ENCODE assay signal across 27 mouse cellular contexts in genomic region chr13:94370521-94370920, GRCm38 (mm10). TPM values are rescaled to one million over a fixed set of nuclear protein-coding genes. Genes with fewer than 3 reads are reported as not detected.
DNase-seq lines count a peak whose midpoint lies in the region; ATAC-seq lines count a peak whose summit lies in the region.
"Had no signal": no experiment of that assay in that cellular context is flagged by ENCODE, and none has a peak within 500 bp of the region (broad histone marks: within the 10 kb centered on the region; RNA-seq: fewer than 3 reads in every experiment).

No protein-coding gene starts in this region.

- H3K4me3 ChIP-seq in kidney, embryonic 15.5 days (replicated peaks), result no peak overlapping the region
- H3K4me3 ChIP-seq in kidney, embryonic 14.5 days (ENCODE audit: low read length), result no peak overlapping the region
- H3K4me3 ChIP-seq: forebrain, embryonic 10.5 days; forebrain, embryonic 13.5 days; heart, embryonic 12.5 days; heart, embryonic 15.5 days; hindbrain, embryonic 10.5 days; hindbrain, embryonic 13.5 days had no signal

- H3K9ac ChIP-seq in kidney, embryonic 15.5 days, result no peak overlapping the region
- H3K9ac ChIP-seq in kidney, embryonic 14.5 days (ENCODE audit: low read depth, low read length), result no peak overlapping the region
- H3K9ac ChIP-seq: forebrain, embryonic 13.5 days; heart, embryonic 12.5 days; heart, embryonic 15.5 days; hindbrain, embryonic 13.5 days had no signal

- no peak overlapping the region for H3K27ac ChIP-seq in kidney, embryonic 15.5 days
- no peak overlapping the region for H3K27ac ChIP-seq in kidney, embryonic 14.5 days (ENCODE audit: low read depth, low read length)
- H3K27ac ChIP-seq: forebrain, embryonic 10.5 days; forebrain, embryonic 13.5 days; heart, embryonic 15.5 days; hindbrain, embryonic 10.5 days; hindbrain, embryonic 13.5 days had no signal

- peaks cover 10% of the 10 kb centered on the region; the same call in 1 of the 2 replicates for H3K36me3 ChIP-seq in kidney, embryonic 15.5 days
- no peaks in the 10 kb centered on the region; the same call in 1 of the 2 replicates for H3K36me3 ChIP-seq in kidney, embryonic 14.5 days (ENCODE audit: control insufficient read depth, insufficient read depth, low read length)
- H3K36me3 ChIP-seq: heart, embryonic 15.5 days; hindbrain, embryonic 13.5 days had no signal

- no peaks in the 10 kb centered on the region for H3K27me3 ChIP-seq in kidney, embryonic 15.5 days
- H3K27me3 ChIP-seq in kidney, embryonic 14.5 days (ENCODE audit: control insufficient read depth, insufficient read depth, low read length), result no peaks in the 10 kb centered on the region
- H3K27me3 ChIP-seq: CH12.LX; forebrain, embryonic 13.5 days; heart, embryonic 12.5 days; heart, embryonic 15.5 days; hindbrain, embryonic 13.5 days; Patski had no signal

- WGBS in kidney, embryonic 15.5 days, result 91% methylated on average over 10 of the region's 10 CpGs
- 85% methylated on average over 10 of the region's 10 CpGs for WGBS in kidney, embryonic 14.5 days

- H3K9me3 ChIP-seq in kidney, embryonic 15.5 days (replicated peaks), result no peaks in the 10 kb centered on the region
- H3K9me3 ChIP-seq in kidney, embryonic 14.5 days (ENCODE audit: control insufficient read depth, low read length), result no peaks in the 10 kb centered on the region
- H3K9me3 ChIP-seq: forebrain, embryonic 10.5 days; forebrain, embryonic 13.5 days; G1E; heart, embryonic 12.5 days; heart, embryonic 15.5 days; hindbrain, embryonic 10.5 days; hindbrain, embryonic 13.5 days had no signal

- peak; percentile 25 for DNase-seq in kidney, adult 11 months
- peak; percentile 34 for DNase-seq in kidney, adult 8-10 months
- peak; percentile 34 for DNase-seq in kidney, postnatal 14 days
- peak; percentile 39 to 48 for DNase-seq in kidney, postnatal 36 days
- DNase-seq in right cerebral cortex, postnatal 36 days (ENCODE audit: low spot score in 2 of 2), result no peak
- DNase-seq: adrenal gland, postnatal 10 days; adrenal gland, postnatal 36 days; B cell, adult 2 months; cerebellum, adult 18-20 months; cerebellum, adult 9-10 months; cerebellum, postnatal 14 days; gastrocnemius, postnatal 10 days; gastrocnemius, postnatal 36 days; heart, postnatal 10 days; heart, postnatal 36 days had no signal

- peaks cover 3% of the 10 kb centered on the region; the same call in 1 of the 2 replicates for H3K4me1 ChIP-seq in kidney, embryonic 15.5 days
- no peaks in the 10 kb centered on the region; the same call in 1 of the 2 replicates for H3K4me1 ChIP-seq in kidney, embryonic 14.5 days (ENCODE audit: control insufficient read depth, insufficient read depth, low read length)
- H3K4me1 ChIP-seq: forebrain, embryonic 10.5 days; hindbrain, embryonic 10.5 days; hindbrain, embryonic 13.5 days had no signal

- no peak for ATAC-seq in kidney, embryonic 15.5 days (replicated peaks; ENCODE audit: low FRiP score)
- ATAC-seq in kidney, embryonic 14.5 days (ENCODE audit: low FRiP score, low TSS enrichment), result no peak
- ATAC-seq: forebrain, embryonic 13.5 days; forebrain, embryonic 16.5 days; Patski had no signal

- H3K4me2 ChIP-seq in kidney, embryonic 15.5 days, result no peak overlapping the region
- no peak overlapping the region for H3K4me2 ChIP-seq in kidney, embryonic 14.5 days (replicated peaks; ENCODE audit: low read depth, low read length)
- H3K4me2 ChIP-seq: forebrain, embryonic 13.5 days; heart, embryonic 12.5 days; heart, embryonic 15.5 days; hindbrain, embryonic 13.5 days had no signal

RNA-seq across cellular contexts. Expression of gene Ap3b1, which starts 11.8 kb away (rescaled TPM):
- polyA plus RNA-seq in kidney, embryonic 15.5 days (2015; fragmentation: Nextera tagmentation; extraction: Ambion mirVana), result 43.9 and 46.7 TPM in 2 replicates
- 28.6 and 51.4 TPM in 2 replicates for polyA plus RNA-seq in kidney, embryonic 14.5 days (2014; fragmentation: Nextera tagmentation; extraction: Ambion mirVana)

Comparison
In these comparisons a context has a peak if more than half of its experiments do, and no peak if none do; other contexts are left out.
1. DNase-seq: peak in kidney, adult 11 months (single experiment), kidney, adult 8-10 months (2 of 2), kidney, postnatal 14 days (single experiment) and kidney, postnatal 36 days (2 of 2); none in right cerebral cortex, postnatal 36 days (0 of 2).